Mouse (Mus musculus): ENCODE results near the gene Nup88.

Gene Nup88

DNA sequence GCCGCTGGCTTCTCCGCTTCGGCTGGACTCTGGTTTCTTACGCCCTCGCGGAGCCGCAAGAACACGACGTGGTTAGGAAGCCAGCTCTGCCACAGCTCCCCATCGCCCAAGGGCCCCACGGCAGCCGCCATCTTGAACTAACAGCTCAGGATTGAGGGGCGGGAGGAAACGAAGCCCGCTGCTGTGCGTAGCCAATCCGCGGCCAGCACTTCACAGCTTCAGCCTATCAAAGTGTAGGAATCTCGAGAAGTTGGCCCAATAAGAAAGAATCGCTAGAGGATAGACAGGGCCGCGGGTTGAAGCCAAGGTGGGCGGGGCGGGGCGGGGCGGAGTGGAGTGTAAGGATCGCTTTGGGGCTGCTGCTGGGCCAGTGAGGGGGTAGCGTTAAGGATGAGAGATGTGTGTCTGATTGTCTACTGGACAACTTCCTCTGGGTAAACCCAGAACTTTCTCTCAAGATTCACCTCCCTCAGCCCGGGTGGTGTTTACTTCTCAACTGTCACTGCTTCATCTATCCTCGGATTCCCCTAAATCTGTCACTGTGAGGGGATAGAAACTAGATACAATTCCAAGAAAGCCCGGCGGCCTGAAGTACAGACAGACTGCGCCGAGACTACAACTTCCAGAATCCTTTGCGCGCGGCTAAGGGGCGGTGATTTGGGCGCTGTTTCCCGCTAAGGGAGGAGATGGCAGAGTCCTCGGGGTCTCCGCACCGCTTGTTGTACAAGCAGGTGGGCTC, at the start of gene Nup88, which contains the start of gene Rpain:
Nup88 (minus strand) TSS at position 153 of the 739 bp plus-strand sequence.
Rpain (plus strand) TSS at position 393 of the 739 bp plus-strand sequence.
- in situ Hi-C loops (cut with MseI, MboI): no loop called here

DNA sequence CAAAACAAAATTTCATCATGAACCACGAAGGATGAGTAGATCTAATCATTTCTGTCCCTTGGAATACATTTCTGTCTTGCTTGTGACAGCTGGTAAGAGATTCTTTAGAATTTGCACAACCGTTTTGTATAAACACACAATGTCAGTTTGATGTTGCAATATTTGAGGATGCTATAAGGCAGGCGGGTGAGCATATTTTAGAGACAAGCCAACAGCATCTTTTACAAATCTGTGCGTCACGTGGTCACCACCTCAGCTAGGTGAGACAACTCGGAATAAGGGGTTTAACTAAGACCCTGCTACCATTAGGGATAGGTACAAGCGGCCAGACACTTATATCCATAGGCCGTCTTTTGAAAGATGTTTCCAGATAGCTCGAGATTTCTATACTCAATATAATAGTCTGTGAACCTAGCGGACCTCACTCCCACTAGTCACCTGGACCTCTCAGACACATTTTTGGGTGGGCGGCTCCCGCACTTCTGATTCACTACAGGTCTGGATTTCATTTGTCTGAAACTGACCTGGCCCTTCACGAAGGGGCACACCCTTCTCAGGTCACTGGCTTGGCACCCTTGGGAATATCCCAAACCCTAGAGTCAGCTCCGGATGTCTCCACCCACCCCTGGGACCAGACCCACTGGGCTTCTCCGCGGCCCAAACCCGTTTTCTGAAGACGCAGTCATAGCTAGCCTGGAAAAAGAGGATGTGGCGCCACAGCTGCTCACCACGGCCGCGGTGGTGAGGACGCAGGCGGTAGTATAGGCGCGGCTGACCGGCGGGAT, 48.8 kb upstream of the Nup88 start:
- in situ Hi-C loops (cut with MseI, MboI): no loop called here

DNA sequence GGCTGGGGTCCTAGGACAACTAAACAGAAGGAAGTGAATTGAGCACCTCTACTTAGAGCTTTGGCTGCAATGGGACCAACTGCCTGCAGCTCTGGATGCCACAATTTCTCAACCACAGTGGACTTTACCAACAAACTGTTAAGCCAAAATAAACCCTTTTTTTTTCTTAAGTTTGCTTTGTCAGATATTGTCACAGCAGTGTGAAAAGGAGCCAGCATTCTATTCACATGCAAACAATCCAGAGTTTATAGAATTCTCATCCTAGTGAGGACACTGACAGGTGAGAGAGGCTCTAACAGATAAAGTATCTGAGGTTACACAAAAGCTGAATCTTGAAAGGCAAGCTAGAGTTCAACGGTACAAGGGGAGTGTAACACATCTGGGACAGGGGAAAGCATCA, 47.3 kb upstream of the Nup88 start:
- in situ Hi-C loops (cut with MseI, MboI): no loop called here

- in situ Hi-C loops (cut with MseI, MboI): no loop called here
These were observed 43.0 kb upstream of the Nup88 start for GRCm38 (mm10) chr11:71012743-71013142.

DNA sequence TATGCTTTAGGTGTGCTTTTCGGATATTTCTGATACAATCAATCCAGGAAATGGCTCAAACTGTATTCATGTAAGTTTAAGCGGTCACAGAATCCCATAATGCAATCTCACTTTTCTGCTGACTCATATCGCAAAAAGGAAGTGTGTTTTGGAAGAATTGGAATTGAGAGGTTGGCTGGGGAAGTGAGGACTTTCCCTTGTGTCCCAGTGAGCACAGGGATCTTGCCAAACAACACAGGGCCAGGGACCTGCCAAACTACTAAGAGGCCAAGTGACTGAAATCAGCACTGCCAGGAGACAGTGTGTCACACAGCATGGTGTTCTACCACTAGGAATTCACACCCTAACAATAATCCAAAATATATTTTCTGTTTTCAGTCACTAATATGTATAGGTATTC, 38.5 kb upstream of the Nup88 start:
- in situ Hi-C loops (cut with MseI, MboI): no loop called here

GRCm38 (mm10) chr11:71007831-71008230, 38.1 kb upstream of the Nup88 start:
- in situ Hi-C loops (cut with MseI, MboI): no loop called here

GRCm38 (mm10) chr11:71007026-71007425, 37.3 kb upstream of the Nup88 start:
- in situ Hi-C loops (cut with MseI, MboI): no loop called here

GRCm38 (mm10) chr11:71005046-71005445, 35.3 kb upstream of the Nup88 start:
- in situ Hi-C loops (cut with MseI, MboI): no loop called here

GRCm38 (mm10) chr11:71004316-71004773, 34.6 kb upstream of the Nup88 start, which contains the start of gene Dhx33:
Dhx33 (minus strand) TSS chr11:71004437.
- in situ Hi-C loops (cut with MseI, MboI): no loop called here

- in situ Hi-C loops (cut with MseI, MboI): no loop called here
These were observed 34.0 kb upstream of the Nup88 start for GRCm38 (mm10) chr11:71003611-71004315.

DNA sequence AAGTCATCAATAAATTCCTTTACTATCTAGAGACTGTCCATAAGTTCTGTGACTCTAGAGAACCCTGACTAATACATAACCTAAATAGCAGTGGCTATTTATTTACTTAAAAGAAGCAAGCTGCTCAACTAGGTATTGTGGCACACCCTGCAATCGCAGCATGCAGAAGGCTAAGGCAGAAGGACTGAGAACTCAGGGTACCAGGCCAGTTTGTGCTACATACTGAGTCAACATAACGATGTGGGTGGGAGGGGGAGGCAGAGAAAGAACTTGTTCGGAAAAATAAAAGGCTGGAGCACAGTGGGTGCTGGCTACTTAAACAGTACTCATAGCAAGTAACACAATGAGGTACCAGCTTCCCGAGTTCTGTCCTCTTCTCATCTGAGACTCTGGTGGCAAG, 31.4 kb upstream of the Nup88 start:
- in situ Hi-C loops (cut with MseI, MboI): no loop called here

DNA sequence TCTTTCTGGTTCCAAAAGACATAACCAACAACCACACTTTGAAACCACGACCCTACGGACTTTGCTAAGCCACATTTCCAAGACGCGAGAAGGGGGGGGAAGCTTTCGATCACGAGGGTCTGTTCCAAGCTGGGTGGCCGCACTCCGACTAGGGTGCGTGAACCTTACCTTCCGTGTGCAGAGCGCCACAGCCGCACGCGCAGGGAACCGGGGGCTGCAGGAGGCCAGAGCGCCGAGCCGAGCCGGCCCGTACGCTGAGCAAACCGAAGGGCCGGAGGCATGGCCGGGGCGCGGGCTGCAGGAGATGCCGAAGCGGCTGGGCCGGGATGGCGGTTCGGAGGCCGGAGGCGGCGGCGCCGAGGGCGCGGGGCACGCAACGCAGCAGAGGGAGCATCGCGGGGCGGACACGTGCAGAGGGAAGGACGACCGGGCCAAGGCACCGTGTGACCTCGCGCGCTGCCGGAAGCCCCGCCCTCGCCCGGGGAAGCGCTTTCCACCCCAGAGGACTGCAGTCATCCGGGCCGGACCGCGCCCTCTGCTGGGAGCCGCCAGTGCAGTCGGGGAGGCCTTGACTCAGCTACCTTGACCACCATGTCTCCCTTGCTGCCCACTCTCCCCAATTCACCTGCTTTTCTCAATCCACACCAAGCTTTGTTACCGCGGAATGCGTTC, 12.9 kb upstream of the Nup88 start, which contains the start of gene C1qbp:
C1qbp (minus strand) TSS at position 470 of the 672 bp plus-strand sequence.
- in situ Hi-C loops (cut with MseI, MboI): no loop called here

DNA sequence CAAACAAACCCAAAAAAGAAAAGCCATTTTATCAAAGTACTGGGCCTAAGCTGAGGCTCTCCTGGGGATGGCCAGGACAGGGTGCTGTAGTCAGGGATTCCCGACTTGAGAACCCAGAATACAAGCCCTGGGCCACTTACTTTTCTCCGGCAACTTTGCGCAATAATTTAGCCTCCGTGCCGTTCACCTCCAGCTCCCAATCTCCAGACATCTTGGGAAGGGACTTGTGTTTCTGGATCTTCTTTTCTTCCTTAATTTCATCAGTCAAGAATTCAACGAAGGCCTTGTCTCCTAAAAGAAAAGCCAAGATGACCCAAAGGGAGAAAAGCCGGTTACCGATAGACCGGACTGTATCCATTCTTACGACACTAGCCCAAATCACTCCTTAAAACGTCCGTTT, 12.3 kb upstream of the Nup88 start:
- in situ Hi-C loops (cut with MseI, MboI): no loop called here

DNA sequence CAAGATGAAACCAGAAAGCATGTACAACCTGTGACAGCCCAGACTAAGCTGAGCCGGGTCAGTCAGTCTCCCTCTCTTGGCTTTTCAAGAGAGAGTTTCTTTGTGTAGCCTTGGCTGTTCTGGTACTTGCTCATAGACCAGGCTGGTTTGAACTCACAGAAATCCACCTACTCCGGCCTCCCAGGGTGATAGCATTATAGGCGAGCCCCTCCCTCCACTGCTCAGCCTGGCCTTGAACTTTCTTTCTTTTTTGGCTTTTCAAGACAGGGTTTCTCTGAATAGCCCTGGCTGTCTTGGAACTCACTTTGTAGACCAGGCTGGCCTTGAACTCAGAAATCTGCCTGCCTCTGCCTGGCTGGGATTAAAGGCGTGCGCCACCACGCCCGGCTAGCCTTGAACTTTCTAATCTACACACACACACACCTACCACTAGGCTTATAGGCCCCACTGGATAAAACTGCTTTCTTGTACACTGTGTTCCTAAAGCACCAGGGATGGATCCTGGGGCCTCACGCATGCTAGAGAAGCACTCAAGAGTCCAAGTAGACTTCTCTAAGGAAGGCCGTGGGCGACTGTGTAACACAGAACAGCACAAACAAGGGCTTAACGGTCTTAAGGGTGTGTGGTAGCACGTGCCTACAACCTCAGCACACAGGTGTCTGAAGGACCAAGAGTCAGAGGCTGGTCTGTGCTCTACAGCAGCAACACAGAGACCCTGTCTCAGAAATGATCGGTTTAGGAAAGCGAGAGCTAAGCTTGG, 11.2 kb upstream of the Nup88 start:
- in situ Hi-C loops (cut with MseI, MboI): no loop called here

- in situ Hi-C loops (cut with MseI, MboI): no loop called here
These were observed 10.5 kb upstream of the Nup88 start for GRCm38 (mm10) chr11:70980232-70980631.

DNA sequence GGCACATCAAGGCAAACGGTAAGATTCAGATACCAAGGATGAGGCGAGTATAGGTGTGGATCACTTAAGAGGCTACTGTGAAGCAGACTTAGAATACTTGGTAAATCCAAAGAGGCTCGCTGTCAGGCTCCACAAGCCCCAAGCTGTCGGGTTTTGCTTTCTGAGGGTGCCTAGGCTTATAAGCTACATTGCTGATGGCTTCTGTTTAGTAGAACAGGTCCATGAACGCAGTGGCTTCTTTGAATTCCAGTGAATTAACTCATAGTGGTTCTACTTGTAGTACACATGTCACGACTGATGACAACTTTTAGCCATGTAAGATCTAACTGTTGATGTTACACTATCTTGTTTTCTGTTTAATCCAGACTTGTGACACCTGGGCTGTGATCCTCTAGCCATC, 7.5 kb upstream of the Nup88 start:
- in situ Hi-C loops (cut with MseI, MboI): no loop called here

DNA sequence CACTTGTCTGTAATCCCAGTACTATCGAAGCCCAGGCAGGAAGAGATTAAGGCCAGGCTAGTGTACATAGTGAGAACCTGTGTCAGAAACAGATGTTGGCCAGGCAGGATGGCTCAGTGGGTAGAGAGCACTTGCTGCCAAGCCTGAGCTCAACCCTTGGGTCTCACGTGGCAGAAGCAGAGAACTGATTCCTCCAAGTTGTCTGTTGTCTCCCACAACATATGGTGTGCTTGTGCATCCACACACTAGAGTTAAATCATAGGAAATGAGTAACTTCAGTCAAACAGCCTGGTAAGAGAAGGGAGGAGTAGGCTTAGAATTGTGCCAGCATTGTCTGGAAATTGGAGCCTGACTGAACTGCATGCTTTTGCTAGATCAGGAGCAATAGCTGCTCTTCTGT, 5.4 kb upstream of the Nup88 start:
- in situ Hi-C loops (cut with MseI, MboI): no loop called here

DNA sequence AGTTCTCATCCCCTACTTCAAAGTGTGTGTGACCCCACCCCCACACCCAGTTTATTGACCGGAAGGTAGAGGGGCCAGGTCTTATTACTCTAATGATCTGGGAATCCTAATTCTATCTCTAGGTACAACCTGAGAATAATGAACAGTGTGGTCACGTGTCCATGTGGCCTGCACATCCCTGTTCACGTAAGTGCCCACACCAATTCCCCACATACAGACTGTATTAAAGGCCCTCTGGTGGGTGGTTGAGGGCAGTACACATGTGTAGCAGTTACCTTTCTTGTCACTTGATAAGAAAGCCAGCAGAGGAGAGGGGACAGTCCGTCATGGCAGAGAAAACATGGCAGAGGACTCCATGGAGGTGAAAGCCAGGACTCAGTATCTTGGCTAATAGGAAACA, 4.2 kb upstream of the Nup88 start:
- in situ Hi-C loops (cut with MseI, MboI): no loop called here

- in situ Hi-C loops (cut with MseI, MboI): no loop called here
These were observed 2.8 kb upstream of the Nup88 start for GRCm38 (mm10) chr11:70972586-70972985.

Measured in mouse trophoblast stem cell (cell line).